Mouse (Mus musculus) left cerebral cortex, postnatal 4 days (tissue): ENCODE data around the gene Vmn1r12. TPM values are rescaled to one million over a fixed set of nuclear protein-coding genes. Genes with fewer than 3 reads are reported as not detected.
"Not testable (repeated sequence)": the region's sequence is repeated elsewhere in the genome, so short reads cannot be mapped to it uniquely, and the experiment has no call there.

Experiments used
- DNase-seq: peaks from one replicate; pipeline ENCODE4 v3.0.0-alpha.2; 2022
- intact Hi-C: fragments of 180-260 bp; cut with DNase I; formaldehyde crosslinking; loops from one replicate; pipeline ENCODE4 v1.15.1; 2025
- total RNA-seq, 2 experiments: library from RNA; stranded (reverse); gene quantifications; 2 replicates each; pipeline ENCODE4 v1.2.3; 2021

Vmn1r12 gene
- total RNA-seq: under 1 TPM in 1 of 2 experiments, not detected in 1; 0.06 TPM

- no peak for DNase-seq
- intact Hi-C loops: no loop called here
Observed at GRCm38 (mm10) chr6:57156619-57157018, at the start of gene Vmn1r12. TSS of gene Vmn1r12 (plus strand) at chr6:57156919.

- intact Hi-C loops: no loop called here
- no peak for DNase-seq
Observed at GRCm38 (mm10) chr6:57109154-57109553, 47.6 kb upstream of the Vmn1r12 start, which contains the start of gene Vmn1r10. TSS of gene Vmn1r10 (plus strand) at chr6:57109454.

- DNase-seq: no peak
- intact Hi-C loops: no loop called here
Observed at GRCm38 (mm10) chr6:57133155-57133554, 23.6 kb upstream of the Vmn1r12 start, which contains the start of gene Vmn1r11. TSS of gene Vmn1r11 (plus strand) at chr6:57133455.

GRCm38 (mm10) chr6:57190016-57190415, 33.3 kb downstream of the Vmn1r12 start:
- DNase-seq, intact Hi-C loops: not testable (repeated sequence)

GRCm38 (mm10) chr6:57202990-57203389, 46.3 kb downstream of the Vmn1r12 start, which contains the start of gene Vmn1r13:
TSS of gene Vmn1r13 (plus strand) at chr6:57203290.
- DNase-seq, intact Hi-C loops: not testable (repeated sequence)

Other genes with a start within 250 kb of the Vmn1r12 start
- 10 to 100 TPM; 75.5 to 86.2 TPM for gene Nt5c3, start 233.0 kb upstream of the Vmn1r12 start, total RNA-seq
- under 1 TPM; 0.30 to 0.72 TPM for gene Vmn1r4, start 232.9 kb upstream of the Vmn1r12 start, total RNA-seq
- not detected for gene Vmn1r5, start 186.6 kb upstream of the Vmn1r12 start, total RNA-seq
- gene Vmn1r6, start 159.7 kb upstream of the Vmn1r12 start, total RNA-seq: not detected
- gene Vmn1r7, start 131.6 kb upstream of the Vmn1r12 start, total RNA-seq: not detected
- gene Vmn1r8, start 124.6 kb upstream of the Vmn1r12 start, total RNA-seq: not detected
- gene Vmn1r9, start 90.1 kb upstream of the Vmn1r12 start, total RNA-seq: not detected
- gene Vmn1r10, start 47.5 kb upstream of the Vmn1r12 start, total RNA-seq: not detected
- gene Vmn1r11, start 23.5 kb upstream of the Vmn1r12 start, total RNA-seq: not detected
- not detected for gene Vmn1r13, start 46.4 kb downstream of the Vmn1r12 start, total RNA-seq
- gene Vmn1r14, start 74.8 kb downstream of the Vmn1r12 start, total RNA-seq: not detected
- gene Vmn1r15, start 101.0 kb downstream of the Vmn1r12 start, total RNA-seq: not detected
- not detected for gene Vmn1r16, start 172.6 kb downstream of the Vmn1r12 start, total RNA-seq
- not detected for gene Vmn1r17, start 206.8 kb downstream of the Vmn1r12 start, total RNA-seq
- under 1 TPM in 1 of 2 experiments, not detected in 1; 0.06 TPM for gene Vmn1r18, start 238.9 kb downstream of the Vmn1r12 start, total RNA-seq
- gene Vmn1r19, start 246.9 kb downstream of the Vmn1r12 start, total RNA-seq: not detected